Mouse (Mus musculus) kidney, embryonic 14.5 days (tissue): Measurements from ENCODE around the gene Rnase13. TPM values are rescaled to one million over a fixed set of nuclear protein-coding genes. Genes with fewer than 3 reads are reported as not detected.

Source experiments
- ATAC-seq: fragments of 200-750 bp; cut with Nextera tagmentation; 2 replicates; pipeline ENCODE4 v1.8.0; 2017; ENCODE audit warnings: moderate number of reproducible peaks, mild to moderate bottlenecking, moderate TSS enrichment, moderate library complexity; ENCODE audit not compliant: low FRiP score, low TSS enrichment
- H3K27ac ChIP-seq: fragments of 300-500 bp; sonication (generic); 2 replicates; pipeline ENCODE4 v1.5.1; 2014; ENCODE audit warnings: low read depth, mild to moderate bottlenecking, low read length, moderate library complexity, mixed read lengths
- H3K27me3 ChIP-seq: fragments of 300-500 bp; sonication (generic); 2 replicates; pipeline ENCODE4 v1.6.1; 2014; ENCODE audit warnings: mild to moderate bottlenecking, low read length; ENCODE audit not compliant: control insufficient read depth, insufficient read depth
- H3K36me3 ChIP-seq: fragments of 300-500 bp; sonication (generic); 2 replicates; pipeline ENCODE4 v1.6.1; 2014; ENCODE audit warnings: low read length, mixed read lengths; ENCODE audit not compliant: control insufficient read depth, insufficient read depth
- H3K4me1 ChIP-seq: fragments of 300-500 bp; sonication (generic); 2 replicates; pipeline ENCODE4 v1.6.1; 2014; ENCODE audit warnings: low read length, mixed read lengths; ENCODE audit not compliant: control insufficient read depth, insufficient read depth
- H3K4me2 ChIP-seq: fragments of 300-500 bp; sonication (generic); replicated peaks from 2 replicates; pipeline ENCODE4 v1.6.1; 2014; ENCODE audit warnings: low read depth, mild to moderate bottlenecking, low read length
- H3K4me3 ChIP-seq: fragments of 300-500 bp; sonication (generic); 2 replicates; pipeline ENCODE4 v1.5.1; 2014; ENCODE audit warnings: mild to moderate bottlenecking, low read length
- H3K9ac ChIP-seq: fragments of 300-500 bp; sonication (generic); 2 replicates; pipeline ENCODE4 v1.6.1; 2014; ENCODE audit warnings: low read depth, mild to moderate bottlenecking, low read length, moderate library complexity
- H3K9me3 ChIP-seq: fragments of 300-500 bp; sonication (generic); 2 replicates; pipeline ENCODE4 v1.6.1; 2016; ENCODE audit warnings: low read length; ENCODE audit not compliant: control insufficient read depth
- WGBS: fragments of 180-500 bp; shearing (Covaris S2); extraction: QIAGEN DNeasy Blood & Tissue Kit; methylation state at CpG from one replicate; pipeline ENCODE4 v1.1.7; 2014; 5-methylcytosine and 5-hydroxymethylcytosine counted together
- polyA plus RNA-seq: library from polyadenylated mRNA; unstranded; fragments of >200 nt; fragmentation: Nextera tagmentation; extraction: Ambion mirVana; gene quantifications from 2 replicates; pipeline ENCODE4 v1.2.1, GENCODE M21; 2014

Rnase13 gene
- polyA plus RNA-seq, 1 experiment from 2014 or later: not detected

DNA sequence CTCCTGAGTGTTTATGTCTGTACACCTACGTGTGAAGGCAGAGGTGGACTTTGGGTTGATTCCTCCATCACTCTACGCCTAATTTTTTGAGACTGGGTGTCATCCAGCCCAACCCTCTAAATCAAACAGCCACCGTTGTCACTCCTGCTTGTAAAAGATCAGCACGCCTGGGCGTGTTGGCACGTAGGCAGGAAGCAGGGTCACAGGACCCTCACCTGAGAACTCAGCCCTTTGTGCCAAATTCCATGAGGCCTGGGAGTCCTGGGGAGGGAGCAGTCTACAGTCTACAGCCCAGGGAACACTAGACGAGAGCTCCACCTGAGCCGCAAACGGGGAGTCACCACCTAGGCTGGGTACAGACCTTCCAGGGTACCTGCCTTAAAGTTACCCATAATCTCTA lies 18.8 kb downstream of the Rnase13 start:
- no peak overlapping the region for H3K4me2 ChIP-seq
- H3K4me3 ChIP-seq: no peak overlapping the region
- 0 out of 2 replicates have a peak, but pooled peaks cover 2% of the 10 kb centered on the region for H3K27me3 ChIP-seq
- H3K9ac ChIP-seq: no peak overlapping the region
- no peaks in the 10 kb centered on the region for H3K4me1 ChIP-seq
- no peaks in the 10 kb centered on the region for H3K9me3 ChIP-seq
- 0 out of 2 replicates have a peak, but pooled peaks have one; percentile 29 for ATAC-seq
- WGBS: 82% methylated on average over 9 of the region's 9 CpGs
- no peaks in the 10 kb centered on the region for H3K36me3 ChIP-seq
- no peak overlapping the region for H3K27ac ChIP-seq

DNA sequence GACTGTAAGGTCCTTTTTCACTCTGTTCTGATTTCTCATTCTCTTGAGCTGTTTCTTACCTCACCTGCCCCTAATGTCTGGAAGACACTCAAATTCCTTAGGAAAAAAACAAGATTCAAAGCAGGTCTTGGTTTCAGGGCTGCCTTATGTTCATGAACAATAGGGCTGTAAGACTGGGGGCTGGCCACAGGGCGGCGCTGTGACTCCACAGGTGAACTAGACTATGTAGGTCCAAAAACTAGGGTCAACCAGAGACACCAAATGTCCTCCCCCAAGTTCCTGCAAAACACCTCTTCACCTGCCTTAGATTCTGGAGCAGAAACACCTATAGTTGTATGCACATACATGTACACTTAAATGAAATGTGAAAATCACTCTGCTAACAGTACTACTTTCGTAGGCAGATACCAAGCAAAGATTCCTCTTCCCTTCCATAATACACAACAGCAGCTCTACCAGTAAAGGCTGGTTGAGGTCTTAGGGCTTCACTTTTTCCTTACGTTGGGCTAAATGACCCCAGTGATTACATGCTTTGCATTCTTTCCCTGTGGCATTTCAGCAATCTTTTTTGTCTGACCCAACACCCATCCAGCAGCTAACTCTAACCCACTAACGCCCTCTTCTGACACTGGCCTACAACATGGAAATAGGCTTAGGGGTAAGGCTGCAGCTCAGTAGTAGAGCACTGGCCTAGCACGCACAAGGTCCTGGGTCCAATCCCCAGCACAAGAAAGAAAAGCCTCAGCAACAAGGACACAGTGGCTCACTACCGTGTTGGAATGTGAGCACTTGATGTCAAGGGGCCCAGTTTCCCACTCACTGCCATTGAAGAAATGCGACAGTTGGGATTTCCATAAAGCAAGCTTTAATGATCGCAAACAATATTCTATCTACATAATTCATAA lies 19.5 kb downstream of the Rnase13 start:
- Histone ChIP-seq H3K36me3 (no peaks in the 10 kb centered on the region), H3K4me2 (no peak overlapping the region), H3K4me1 (no peaks in the 10 kb centered on the region), H3K27ac (no peak overlapping the region), H3K9ac (no peak overlapping the region), H3K27me3 (no peaks in the 10 kb centered on the region), H3K9me3 (no peaks in the 10 kb centered on the region), H3K4me3 (no peak overlapping the region)
- 57% methylated on average over 9 of the region's 9 CpGs for WGBS
- ATAC-seq: peak; percentile 68; the same call in 1 of the 2 replicates

DNA sequence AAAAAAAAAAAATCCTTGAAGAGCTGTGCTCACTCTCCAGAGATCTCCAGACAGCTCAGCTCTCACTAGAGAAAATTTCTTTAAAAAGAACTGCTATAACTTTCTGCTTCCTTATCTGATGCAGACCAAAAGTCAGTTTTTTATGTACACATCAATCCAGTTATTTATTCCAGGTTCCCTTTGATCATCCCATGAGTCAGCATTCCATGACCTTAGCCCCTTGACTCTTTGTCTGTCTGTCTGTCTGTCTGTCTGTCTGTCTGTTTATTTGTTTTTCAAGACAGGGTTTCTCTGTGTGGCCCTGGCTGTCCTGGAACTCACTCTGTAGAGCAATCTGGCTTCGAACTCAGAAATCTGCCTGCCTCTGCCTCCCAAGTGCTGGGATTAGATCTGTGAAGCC lies 23.2 kb downstream of the Rnase13 start:
- WGBS: 100% methylated on average over 1 of the region's 1 CpGs
- Histone ChIP-seq H3K36me3 (no peaks in the 10 kb centered on the region), H3K27ac (no peak overlapping the region), H3K9me3 (no peaks in the 10 kb centered on the region), H3K4me3 (no peak overlapping the region), H3K9ac (no peak overlapping the region), H3K4me2 (no peak overlapping the region), H3K27me3 (no peaks in the 10 kb centered on the region), H3K4me1 (no peaks in the 10 kb centered on the region)
- no peak for ATAC-seq

DNA sequence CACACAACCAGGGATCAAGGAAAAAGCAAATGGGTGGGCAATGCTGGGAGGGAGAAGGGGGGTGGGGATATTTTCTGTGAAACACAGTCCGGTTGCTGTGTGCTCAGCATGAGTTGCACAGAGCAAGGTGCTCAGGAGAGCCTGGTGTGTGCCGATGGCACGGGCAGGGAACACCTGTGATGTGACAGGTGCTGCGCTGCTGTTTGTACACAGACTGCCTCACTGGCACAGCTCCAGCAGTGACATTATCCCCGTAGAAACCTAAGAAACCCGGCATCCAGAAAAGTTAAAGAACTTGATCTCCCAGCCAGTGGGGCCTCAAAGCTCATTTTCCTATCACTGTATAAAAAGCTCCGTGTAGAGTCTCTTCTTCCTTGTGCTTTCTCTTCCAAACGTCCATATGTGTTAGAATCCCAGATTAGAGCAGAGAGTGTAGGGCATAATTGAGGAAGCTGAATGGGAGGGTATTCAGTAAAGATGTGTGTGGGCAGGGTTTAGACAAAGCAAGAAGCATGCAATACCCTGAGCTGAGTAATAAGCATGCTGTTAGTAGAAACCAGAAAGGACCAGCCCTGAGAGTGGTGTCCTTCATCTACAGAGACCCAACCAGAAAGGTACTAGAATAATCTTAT lies 25.9 kb downstream of the Rnase13 start:
- no peak for ATAC-seq
- H3K9ac ChIP-seq: no peak overlapping the region
- H3K27ac ChIP-seq: no peak overlapping the region
- no peaks in the 10 kb centered on the region for H3K27me3 ChIP-seq
- H3K4me2 ChIP-seq: no peak overlapping the region
- H3K4me1 ChIP-seq: no peaks in the 10 kb centered on the region
- no peaks in the 10 kb centered on the region for H3K9me3 ChIP-seq
- peaks cover 5% of the 10 kb centered on the region for H3K36me3 ChIP-seq
- WGBS: 82% methylated on average over 8 of the region's 8 CpGs
- no peak overlapping the region for H3K4me3 ChIP-seq

DNA sequence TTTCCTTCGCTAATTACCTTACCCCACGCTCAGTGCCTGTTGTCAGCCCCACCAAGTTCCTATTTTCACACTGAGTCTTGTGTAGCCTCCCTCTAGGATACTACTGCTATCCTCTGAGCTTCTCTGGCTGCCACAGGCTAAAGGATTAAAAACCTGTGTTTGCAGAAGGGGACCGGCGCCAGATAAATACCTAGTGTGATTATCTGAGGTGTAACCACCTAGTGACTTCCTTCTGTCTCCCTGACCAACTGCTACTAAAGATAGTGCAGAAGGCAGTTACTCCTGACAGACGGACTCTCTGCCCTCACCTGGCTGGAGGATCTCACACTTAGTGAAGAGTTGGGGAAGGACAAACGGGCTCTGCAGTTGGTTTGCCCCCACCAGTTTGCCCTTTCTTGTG lies 26.6 kb downstream of the Rnase13 start:
- no peak overlapping the region for H3K9ac ChIP-seq
- no peaks in the 10 kb centered on the region for H3K9me3 ChIP-seq
- H3K27ac ChIP-seq: no peak overlapping the region
- 84% methylated on average over 6 of the region's 6 CpGs for WGBS
- no peak for ATAC-seq
- peaks cover 11% of the 10 kb centered on the region for H3K36me3 ChIP-seq
- no peak overlapping the region for H3K4me2 ChIP-seq
- H3K27me3 ChIP-seq: no peaks in the 10 kb centered on the region
- no peaks in the 10 kb centered on the region for H3K4me1 ChIP-seq
- no peak overlapping the region for H3K4me3 ChIP-seq

DNA sequence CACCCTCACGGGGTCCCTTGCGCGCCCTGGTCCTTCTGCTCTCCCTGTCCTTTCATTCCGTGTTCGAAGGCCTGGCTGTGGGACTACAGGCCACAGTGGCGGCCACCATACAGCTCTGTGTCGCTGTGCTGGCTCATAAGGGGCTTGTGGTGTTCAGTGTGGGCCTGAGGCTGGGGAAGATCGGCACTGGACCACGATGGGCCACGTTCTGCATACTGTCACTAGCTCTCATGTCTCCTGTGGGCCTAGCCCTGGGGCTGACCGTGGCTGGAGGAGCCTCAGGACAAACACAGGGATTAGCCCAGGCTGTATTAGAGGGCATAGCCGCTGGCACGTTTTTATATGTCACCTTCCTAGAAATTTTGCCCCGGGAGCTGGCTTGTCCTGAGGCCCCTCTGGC lies 27.5 kb downstream of the Rnase13 start:
- H3K9ac ChIP-seq: no peak overlapping the region
- no peak overlapping the region for H3K4me3 ChIP-seq
- peaks cover 19% of the 10 kb centered on the region for H3K36me3 ChIP-seq
- no peaks in the 10 kb centered on the region for H3K27me3 ChIP-seq
- WGBS: 82% methylated on average over 14 of the region's 14 CpGs
- H3K9me3 ChIP-seq: no peaks in the 10 kb centered on the region
- no peak for ATAC-seq
- no peaks in the 10 kb centered on the region for H3K4me1 ChIP-seq
- no peak overlapping the region for H3K27ac ChIP-seq
- no peak overlapping the region for H3K4me2 ChIP-seq

DNA sequence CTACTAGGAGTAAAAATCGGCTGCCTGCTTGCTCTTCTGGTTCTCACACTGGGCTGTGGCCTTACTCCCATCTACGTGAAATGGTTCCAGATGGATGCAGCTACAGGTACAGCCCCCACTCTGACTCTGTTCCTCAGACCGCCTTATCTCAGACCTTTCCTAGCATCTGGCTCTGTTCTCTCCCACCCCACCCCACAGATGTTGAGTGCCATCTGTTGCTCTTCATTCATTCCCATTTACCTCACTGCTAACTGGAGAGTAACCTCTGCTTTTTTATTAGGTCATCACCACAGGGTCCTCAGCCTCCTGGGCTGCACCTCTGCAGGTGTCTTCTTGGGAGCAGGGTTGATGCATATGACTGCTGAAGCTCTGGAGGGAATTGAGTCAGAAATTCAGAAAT lies 28.8 kb downstream of the Rnase13 start:
- no peak for ATAC-seq

DNA sequence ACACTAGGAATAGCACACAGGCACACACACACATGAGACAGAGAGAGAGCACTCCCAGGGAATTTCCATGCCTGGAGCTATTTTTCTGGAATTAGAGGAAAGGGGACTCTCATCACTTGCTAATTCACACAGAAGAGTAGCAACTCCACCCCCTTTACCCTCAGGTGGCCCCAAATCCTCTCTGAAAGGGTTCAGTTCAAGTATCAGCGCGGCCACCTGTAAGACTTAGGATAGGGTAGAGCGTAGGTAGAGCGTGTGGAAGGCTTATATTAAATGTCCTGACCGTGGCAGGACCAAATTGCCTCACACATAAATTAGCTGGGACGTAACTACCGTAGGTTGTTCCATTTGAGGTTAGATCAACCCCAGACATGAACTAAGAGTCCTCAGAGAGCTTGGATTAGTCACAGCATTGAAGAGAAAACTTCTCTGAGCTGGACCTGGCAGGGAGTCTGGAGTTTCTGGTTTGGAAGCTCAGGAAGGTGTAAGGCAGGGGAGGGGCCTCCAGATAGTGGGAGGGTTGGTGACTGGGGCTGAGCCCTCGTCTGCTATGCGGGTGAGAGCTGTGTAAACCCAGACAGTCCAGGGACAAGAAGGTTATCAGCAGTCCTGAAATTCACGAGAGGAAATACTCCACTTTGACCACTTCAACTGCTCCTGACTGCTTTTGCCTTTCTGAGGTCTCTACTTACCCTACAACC lies 29.3 kb downstream of the Rnase13 start:
- Histone ChIP-seq H3K9ac (no peak overlapping the region), H3K36me3 (peaks cover 38% of the 10 kb centered on the region), H3K4me2 (no peak overlapping the region), H3K27ac (no peak overlapping the region), H3K27me3 (no peaks in the 10 kb centered on the region), H3K9me3 (no peaks in the 10 kb centered on the region), H3K4me3 (no peak overlapping the region), H3K4me1 (no peaks in the 10 kb centered on the region)
- WGBS: 36% methylated on average over 10 of the region's 10 CpGs
- ATAC-seq: no peak

More for the DNA sequence above, 28.8 kb downstream of the Rnase13 start:
- Histone ChIP-seq H3K4me2 (no peak overlapping the region), H3K4me1 (no peaks in the 10 kb centered on the region), H3K27ac (no peak overlapping the region), H3K9ac (no peak overlapping the region), H3K4me3 (no peak overlapping the region), H3K36me3 (peaks cover 32% of the 10 kb centered on the region), H3K9me3 (no peaks in the 10 kb centered on the region), H3K27me3 (no peaks in the 10 kb centered on the region)
- 57% methylated on average over 3 of the region's 3 CpGs for WGBS
